Mouse (Mus musculus) lung, embryonic 15.5 days (tissue): Measurements from ENCODE around the gene Dnajc24. TPM values are rescaled to one million over a fixed set of nuclear protein-coding genes. Genes with fewer than 3 reads are reported as not detected.

Source experiments
- ATAC-seq: fragments of 200-750 bp; cut with Nextera tagmentation; 2 replicates; pipeline ENCODE4 v1.8.0; 2017; ENCODE audit warnings: moderate number of reproducible peaks, borderline replicate concordance; ENCODE audit not compliant: low FRiP score, low TSS enrichment; ENCODE audit errors: extremely low read depth
- H3K27ac ChIP-seq: fragments of 300-500 bp; sonication (generic); 2 replicates; pipeline ENCODE4 v1.5.1; 2015; ENCODE audit warnings: moderate library complexity, mild to moderate bottlenecking, inconsistent platforms
- H3K27me3 ChIP-seq: fragments of 300-500 bp; sonication (generic); 2 replicates; pipeline ENCODE4 v1.6.1; 2015; ENCODE audit warnings: inconsistent platforms
- H3K36me3 ChIP-seq: fragments of 300-500 bp; sonication (generic); 2 replicates; pipeline ENCODE4 v1.6.1; 2015; ENCODE audit warnings: inconsistent platforms
- H3K4me1 ChIP-seq: fragments of 300-500 bp; sonication (generic); 2 replicates; pipeline ENCODE4 v1.6.1; 2015; ENCODE audit warnings: inconsistent platforms
- H3K4me2 ChIP-seq: fragments of 300-500 bp; sonication (generic); 2 replicates; pipeline ENCODE4 v1.6.1; 2015; ENCODE audit warnings: inconsistent platforms, mild to moderate bottlenecking, moderate library complexity
- H3K4me3 ChIP-seq: fragments of 300-500 bp; sonication (generic); 2 replicates; pipeline ENCODE4 v1.5.1; 2015; ENCODE audit warnings: mild to moderate bottlenecking, inconsistent platforms
- H3K9ac ChIP-seq: fragments of 300-500 bp; sonication (generic); 2 replicates; pipeline ENCODE4 v1.6.1; 2015; ENCODE audit warnings: inconsistent platforms
- H3K9me3 ChIP-seq: fragments of 300-500 bp; sonication (generic); 2 replicates; pipeline ENCODE4 v1.6.1; 2016; ENCODE audit warnings: inconsistent platforms
- WGBS: fragments of 180-500 bp; shearing (Covaris S2); methylation state at CpG from one replicate; pipeline ENCODE4 v1.1.7; 2015; 5-methylcytosine and 5-hydroxymethylcytosine counted together
- polyA plus RNA-seq: library from polyadenylated mRNA; unstranded; fragments of >200 nt; fragmentation: Nextera tagmentation; extraction: Ambion mirVana; gene quantifications from 2 replicates; pipeline ENCODE4 v1.2.1, GENCODE M21; 2015

Gene Dnajc24
- 35.1 and 37.2 TPM in 2 replicates for polyA plus RNA-seq

- Histone ChIP-seq H3K27ac (peak within 1 kb of the TSS; percentile 76), H3K4me2 (peak within 1 kb of the TSS; percentile 75), H3K36me3 (no peaks in the 10 kb centered on the region), H3K9me3 (no peaks in the 10 kb centered on the region), H3K4me1 (peaks cover 4% of the 10 kb centered on the region; the same call in 1 of the 2 replicates), H3K4me3 (peak within 1 kb of the TSS; percentile 93), H3K27me3 (no peaks in the 10 kb centered on the region), H3K9ac (peak within 1 kb of the TSS; percentile 89)
- 1% methylated on average over 44 of the region's 44 CpGs for WGBS
- peak; percentile 97 for ATAC-seq
Observed at GRCm38 (mm10) chr2:106002835-106003739, at the start of gene Dnajc24. Dnajc24 (minus strand) TSS chr2:106003549.

- 60% methylated on average over 4 of the region's 4 CpGs for WGBS
- Histone ChIP-seq H3K27ac (no peak overlapping the region), H3K36me3 (no peaks in the 10 kb centered on the region), H3K9ac (no peak overlapping the region), H3K9me3 (no peaks in the 10 kb centered on the region), H3K4me1 (no peaks in the 10 kb centered on the region), H3K4me2 (no peak overlapping the region), H3K27me3 (no peaks in the 10 kb centered on the region), H3K4me3 (no peak overlapping the region)
- no peak for ATAC-seq
Observed at GRCm38 (mm10) chr2:106046686-106047085, 43.3 kb upstream of the Dnajc24 start.

- ATAC-seq, result no peak
- H3K36me3 ChIP-seq, result no peaks in the 10 kb centered on the region
- no peaks in the 10 kb centered on the region for H3K4me1 ChIP-seq
- H3K9ac ChIP-seq, result no peak overlapping the region
- no peaks in the 10 kb centered on the region for H3K27me3 ChIP-seq
- 76% methylated on average over 7 of the region's 7 CpGs for WGBS
- H3K4me3 ChIP-seq, result no peak overlapping the region
- H3K27ac ChIP-seq, result no peak overlapping the region
- H3K4me2 ChIP-seq, result no peak overlapping the region
- H3K9me3 ChIP-seq, result no peaks in the 10 kb centered on the region
Observed at GRCm38 (mm10) chr2:106042495-106042894, 39.1 kb upstream of the Dnajc24 start.

GRCm38 (mm10) chr2:106041961-106042360 is 38.6 kb upstream of the Dnajc24 start:
- Histone ChIP-seq H3K9ac (no peak overlapping the region), H3K9me3 (no peaks in the 10 kb centered on the region), H3K27ac (no peak overlapping the region), H3K4me3 (no peak overlapping the region), H3K4me2 (no peak overlapping the region), H3K27me3 (no peaks in the 10 kb centered on the region), H3K36me3 (no peaks in the 10 kb centered on the region), H3K4me1 (no peaks in the 10 kb centered on the region)
- 82% methylated on average over 5 of the region's 5 CpGs for WGBS
- ATAC-seq, result no peak

GRCm38 (mm10) chr2:106038286-106038685 is 34.9 kb upstream of the Dnajc24 start:
- no peak overlapping the region for H3K4me2 ChIP-seq
- WGBS, result 65% methylated on average over 4 of the region's 4 CpGs
- no peaks in the 10 kb centered on the region for H3K27me3 ChIP-seq
- H3K9me3 ChIP-seq, result no peaks in the 10 kb centered on the region
- H3K27ac ChIP-seq, result no peak overlapping the region
- no peak overlapping the region for H3K4me3 ChIP-seq
- no peak for ATAC-seq
- no peaks in the 10 kb centered on the region for H3K4me1 ChIP-seq
- no peak overlapping the region for H3K9ac ChIP-seq
- H3K36me3 ChIP-seq, result no peaks in the 10 kb centered on the region

- H3K36me3 ChIP-seq, result no peaks in the 10 kb centered on the region
- H3K9me3 ChIP-seq, result no peaks in the 10 kb centered on the region
- no peak for ATAC-seq
- no peak overlapping the region for H3K4me2 ChIP-seq
- H3K27ac ChIP-seq, result no peak overlapping the region
- no peaks in the 10 kb centered on the region for H3K27me3 ChIP-seq
- H3K9ac ChIP-seq, result no peak overlapping the region
- 58% methylated on average over 3 of the region's 3 CpGs for WGBS
- H3K4me1 ChIP-seq, result no peaks in the 10 kb centered on the region
- H3K4me3 ChIP-seq, result no peak overlapping the region
Observed at GRCm38 (mm10) chr2:106024895-106025294, 21.5 kb upstream of the Dnajc24 start.

GRCm38 (mm10) chr2:106008415-106008814 is 5.1 kb upstream of the Dnajc24 start:
- 52% methylated on average over 2 of the region's 2 CpGs for whole genome bisulfite sequencing
- Histone ChIP-seq H3K9me3 (no peaks in the 10 kb centered on the region), H3K4me1 (no peaks in the 10 kb centered on the region), H3K4me2 (no peak overlapping the region), H3K4me3 (no peak overlapping the region), H3K27ac (no peak overlapping the region), H3K9ac (no peak overlapping the region), H3K27me3 (no peaks in the 10 kb centered on the region; the same call in 1 of the 2 replicates), H3K36me3 (no peaks in the 10 kb centered on the region)
- ATAC-seq, result no peak

- Histone ChIP-seq H3K4me2 (no peak overlapping the region), H3K9me3 (no peaks in the 10 kb centered on the region), H3K27ac (no peak overlapping the region), H3K9ac (no peak overlapping the region), H3K4me3 (no peak overlapping the region), H3K36me3 (no peaks in the 10 kb centered on the region), H3K27me3 (no peaks in the 10 kb centered on the region), H3K4me1 (no peaks in the 10 kb centered on the region)
- WGBS, result 32% methylated on average over 2 of the region's 2 CpGs
- ATAC-seq, result no peak
Observed at GRCm38 (mm10) chr2:105987999-105988398, 15.3 kb downstream of the Dnajc24 start.

- no peaks in the 10 kb centered on the region for H3K9me3 ChIP-seq
- WGBS, result 63% methylated on average over 1 of the region's 1 CpGs
- H3K4me2 ChIP-seq, result no peak overlapping the region
- H3K27ac ChIP-seq, result no peak overlapping the region
- H3K36me3 ChIP-seq, result no peaks in the 10 kb centered on the region
- H3K4me1 ChIP-seq, result no peaks in the 10 kb centered on the region
- no peak overlapping the region for H3K4me3 ChIP-seq
- no peaks in the 10 kb centered on the region for H3K27me3 ChIP-seq
- no peak overlapping the region for H3K9ac ChIP-seq
- no peak for ATAC-seq
Observed at GRCm38 (mm10) chr2:105987131-105987530, 16.2 kb downstream of the Dnajc24 start.

- no peak overlapping the region for H3K4me2 ChIP-seq
- WGBS, result 84% methylated on average over 7 of the region's 7 CpGs
- ATAC-seq, result no peak
Observed at GRCm38 (mm10) chr2:105985206-105985605, 18.1 kb downstream of the Dnajc24 start.

GRCm38 (mm10) chr2:105978065-105978464 is 25.3 kb downstream of the Dnajc24 start:
- ATAC-seq, result no peak
- H3K4me1 ChIP-seq, result no peaks in the 10 kb centered on the region
- 91% methylated on average over 2 of the region's 2 CpGs for WGBS

More at GRCm38 (mm10) chr2:105985206-105985605, 18.1 kb downstream of the Dnajc24 start:
- Histone ChIP-seq H3K4me3 (no peak overlapping the region), H3K27ac (no peak overlapping the region), H3K9me3 (no peaks in the 10 kb centered on the region), H3K27me3 (no peaks in the 10 kb centered on the region), H3K36me3 (no peaks in the 10 kb centered on the region), H3K9ac (no peak overlapping the region), H3K4me1 (no peaks in the 10 kb centered on the region)

GRCm38 (mm10) chr2:105973941-105974340 is 29.4 kb downstream of the Dnajc24 start:
- Histone ChIP-seq H3K9me3 (no peaks in the 10 kb centered on the region), H3K36me3 (peaks cover 8% of the 10 kb centered on the region), H3K27ac (no peak overlapping the region), H3K4me3 (no peak overlapping the region), H3K27me3 (no peaks in the 10 kb centered on the region), H3K4me2 (no peak overlapping the region), H3K9ac (no peak overlapping the region), H3K4me1 (no peaks in the 10 kb centered on the region)
- 41% methylated on average over 2 of the region's 2 CpGs for WGBS
- ATAC-seq, result no peak

More at GRCm38 (mm10) chr2:105978065-105978464, 25.3 kb downstream of the Dnajc24 start:
- H3K9me3 ChIP-seq, result no peaks in the 10 kb centered on the region
- no peak overlapping the region for H3K4me2 ChIP-seq
- no peak overlapping the region for H3K9ac ChIP-seq
- no peaks in the 10 kb centered on the region for H3K36me3 ChIP-seq
- no peak overlapping the region for H3K27ac ChIP-seq
- no peak overlapping the region for H3K4me3 ChIP-seq
- no peaks in the 10 kb centered on the region for H3K27me3 ChIP-seq
